Mouse (Mus musculus): ENCODE data around the gene Ppp1r27. TPM values are rescaled to one million over a fixed set of nuclear protein-coding genes. Genes with fewer than 3 reads are reported as not detected.

Ppp1r27 gene
- polyA plus RNA-seq, 1 experiment from 2014 or later = 1.2 TPM

DNA sequence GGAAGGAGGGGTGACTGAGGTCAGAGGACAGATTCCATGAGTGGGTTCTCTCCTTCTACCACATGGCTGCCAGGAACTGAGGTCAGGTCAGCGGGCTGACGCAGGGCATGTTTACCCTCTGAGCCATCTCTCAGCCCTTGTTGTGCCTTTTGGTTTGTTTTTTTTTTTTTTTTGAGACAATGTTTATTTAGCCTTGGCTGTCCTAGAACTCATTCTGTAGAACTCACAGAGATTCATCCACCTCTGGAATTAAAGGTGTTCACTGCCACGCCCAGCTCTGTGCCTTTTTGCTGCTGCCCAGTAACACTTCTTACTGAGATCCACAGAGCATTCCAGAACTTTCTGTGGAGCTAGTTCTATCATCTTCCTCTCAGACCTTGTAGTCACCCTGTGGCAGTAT, 45.3 kb downstream of the Ppp1r27 start:
- WGBS (ENCODE audit: insufficient replicate concordance) = 66% methylated on average over 3 of the region's 3 CpGs
- ATAC-seq (ENCODE audit: low read depth) = peak; percentile 40; the same call in 1 of the 2 replicates

DNA sequence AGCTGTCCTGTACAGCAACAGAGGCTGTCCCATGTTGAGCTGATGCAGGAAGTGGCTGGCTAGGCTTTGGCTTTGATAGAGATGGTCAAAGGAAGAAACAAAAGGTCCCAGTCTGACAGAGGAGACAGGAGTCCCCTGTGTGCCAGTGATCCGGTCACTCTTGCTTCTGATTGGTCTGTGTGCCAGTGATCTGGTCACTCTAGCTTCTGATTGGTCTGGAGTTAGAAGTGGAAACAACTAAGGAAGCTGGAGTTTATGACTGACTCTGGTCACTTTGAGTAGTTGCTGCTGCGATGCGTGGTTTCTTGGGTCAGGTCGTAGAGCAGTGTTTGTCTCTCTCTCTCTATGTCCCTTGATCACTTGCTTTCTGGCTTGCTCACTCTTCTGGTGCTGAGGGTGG, 49.2 kb downstream of the Ppp1r27 start:
- WGBS (ENCODE audit: insufficient replicate concordance) = 60% methylated on average over 4 of the region's 4 CpGs
- no peak for ATAC-seq (ENCODE audit: low read depth)
- Histone ChIP-seq H3K4me2 (ENCODE audit: low read depth, low read length) (no peak overlapping the region), H3K36me3 (ENCODE audit: control insufficient read depth, insufficient read depth) (peaks cover 6% of the 10 kb centered on the region), H3K27ac (ENCODE audit: low read length) (no peak overlapping the region), H3K4me1 (ENCODE audit: control insufficient read depth, low read depth, low read length) (peaks cover 5% of the 10 kb centered on the region), H3K27me3 (ENCODE audit: control insufficient read depth, insufficient read depth, low read depth, low read length) (no peaks in the 10 kb centered on the region), H3K9ac (ENCODE audit: low read depth, low read length) (no peak overlapping the region), H3K9me3 (replicated peaks; ENCODE audit: control insufficient read depth, low read length) (no peaks in the 10 kb centered on the region), H3K4me3 (ENCODE audit: low read depth, low read length) (no peak overlapping the region)

More for the DNA sequence above, 45.3 kb downstream of the Ppp1r27 start:
- H3K4me2 ChIP-seq (ENCODE audit: low read depth, low read length) = no peak overlapping the region
- no peaks in the 10 kb centered on the region for H3K36me3 ChIP-seq (ENCODE audit: control insufficient read depth, insufficient read depth)
- no peaks in the 10 kb centered on the region for H3K27me3 ChIP-seq (ENCODE audit: control insufficient read depth, insufficient read depth, low read depth, low read length)
- H3K27ac ChIP-seq (ENCODE audit: low read length) = no peak overlapping the region
- no peak overlapping the region for H3K4me3 ChIP-seq (ENCODE audit: low read depth, low read length)
- no peaks in the 10 kb centered on the region for H3K9me3 ChIP-seq (replicated peaks; ENCODE audit: control insufficient read depth, low read length)
- peaks cover 12% of the 10 kb centered on the region for H3K4me1 ChIP-seq (ENCODE audit: control insufficient read depth, low read depth, low read length)
- H3K9ac ChIP-seq (ENCODE audit: low read depth, low read length) = no peak overlapping the region

DNA sequence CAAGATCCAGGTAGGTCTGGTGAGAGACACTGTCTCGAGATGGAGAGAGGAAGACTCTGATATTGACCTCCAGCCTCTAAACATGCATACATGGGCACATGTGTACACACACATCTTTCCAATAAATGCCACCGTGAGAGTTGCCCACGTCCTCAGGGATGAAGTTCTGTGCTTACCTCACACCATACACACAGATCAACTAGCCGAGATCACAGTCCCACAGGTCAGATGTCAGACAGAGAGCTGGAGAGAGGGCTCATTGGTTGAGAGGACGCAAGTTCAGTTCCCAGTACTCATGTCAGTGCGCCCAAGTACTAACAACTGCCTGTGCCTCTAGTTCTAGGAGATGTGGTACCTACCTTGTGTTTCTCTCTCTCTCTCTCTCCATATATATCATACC, 49.9 kb downstream of the Ppp1r27 start:
- ATAC-seq (ENCODE audit: low read depth) = no peak
- no peaks in the 10 kb centered on the region for H3K27me3 ChIP-seq (ENCODE audit: control insufficient read depth, insufficient read depth, low read depth, low read length)

DNA sequence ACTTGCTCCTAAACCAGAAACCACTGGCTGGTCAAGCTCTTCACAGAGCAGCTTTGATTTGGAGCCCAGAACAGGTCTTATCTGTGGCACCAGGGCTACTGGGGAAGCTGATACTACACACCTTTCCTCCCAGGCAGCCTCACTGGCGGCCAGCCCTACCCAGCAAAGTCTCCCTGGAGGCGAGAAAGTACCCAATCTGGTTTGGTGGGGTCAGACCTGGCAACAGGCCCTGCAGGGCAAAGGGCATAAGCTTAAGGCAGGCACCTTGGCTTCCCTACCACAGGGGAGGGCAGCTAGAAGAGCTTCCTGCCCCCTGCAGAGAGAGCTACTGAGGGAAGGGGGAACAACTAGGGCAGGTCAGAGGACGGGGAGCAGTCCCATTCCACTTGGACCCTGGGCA, 50.6 kb downstream of the Ppp1r27 start:
- Histone ChIP-seq H3K4me2 (ENCODE audit: low read depth, low read length) (no peak overlapping the region), H3K4me3 (ENCODE audit: low read depth, low read length) (no peak overlapping the region), H3K36me3 (ENCODE audit: control insufficient read depth, insufficient read depth) (peaks cover 13% of the 10 kb centered on the region), H3K27ac (ENCODE audit: low read length) (no peak overlapping the region), H3K9me3 (replicated peaks; ENCODE audit: control insufficient read depth, low read length) (no peaks in the 10 kb centered on the region), H3K9ac (ENCODE audit: low read depth, low read length) (no peak overlapping the region), H3K4me1 (ENCODE audit: control insufficient read depth, low read depth, low read length) (peaks cover 5% of the 10 kb centered on the region), H3K27me3 (ENCODE audit: control insufficient read depth, insufficient read depth, low read depth, low read length) (no peaks in the 10 kb centered on the region)
- WGBS (ENCODE audit: insufficient replicate concordance) = 18% methylated on average over 3 of the region's 3 CpGs
- ATAC-seq (ENCODE audit: low read depth) = peak; percentile 12; the same call in 1 of the 2 replicates

More for the DNA sequence above, 49.9 kb downstream of the Ppp1r27 start:
- Histone ChIP-seq H3K27ac (ENCODE audit: low read length) (no peak overlapping the region), H3K9me3 (replicated peaks; ENCODE audit: control insufficient read depth, low read length) (no peaks in the 10 kb centered on the region), H3K36me3 (ENCODE audit: control insufficient read depth, insufficient read depth) (peaks cover 9% of the 10 kb centered on the region), H3K4me2 (ENCODE audit: low read depth, low read length) (no peak overlapping the region), H3K4me3 (ENCODE audit: low read depth, low read length) (no peak overlapping the region), H3K4me1 (ENCODE audit: control insufficient read depth, low read depth, low read length) (peaks cover 5% of the 10 kb centered on the region), H3K9ac (ENCODE audit: low read depth, low read length) (no peak overlapping the region)
- 46% methylated on average over 6 of the region's 6 CpGs for WGBS (ENCODE audit: insufficient replicate concordance)

Other genes starting within 250 kb of the Ppp1r27 start
- 531 and 545 TPM in 2 replicates for gene Actg1, start 202.6 kb downstream of the Ppp1r27 start, polyA plus RNA-seq (2015; fragmentation: Nextera tagmentation; extraction: Ambion mirVana)
- gene Fscn2, start 189.6 kb downstream of the Ppp1r27 start, polyA plus RNA-seq (2015; fragmentation: Nextera tagmentation; extraction: Ambion mirVana) = not detected in 2 replicates
- 6.0 and 6.5 TPM in 2 replicates for gene Faap100, start 172.4 kb downstream of the Ppp1r27 start, polyA plus RNA-seq (2015; fragmentation: Nextera tagmentation; extraction: Ambion mirVana)
- 18.5 and 19.0 TPM in 2 replicates for gene Nploc4, start 113.4 kb downstream of the Ppp1r27 start, polyA plus RNA-seq (2015; fragmentation: Nextera tagmentation; extraction: Ambion mirVana)
- not detected in 2 replicates for gene Tspan10, start 108.5 kb downstream of the Ppp1r27 start, polyA plus RNA-seq (2015; fragmentation: Nextera tagmentation; extraction: Ambion mirVana)
- gene Pde6g, start 97.6 kb downstream of the Ppp1r27 start, polyA plus RNA-seq (2015; fragmentation: Nextera tagmentation; extraction: Ambion mirVana) = 0.09 and 0.13 TPM in 2 replicates
- 9.1 and 9.3 TPM in 2 replicates for gene Oxld1, start 93.1 kb downstream of the Ppp1r27 start, polyA plus RNA-seq (2015; fragmentation: Nextera tagmentation; extraction: Ambion mirVana)
- gene Ccdc137, start 93.0 kb downstream of the Ppp1r27 start, polyA plus RNA-seq (2015; fragmentation: Nextera tagmentation; extraction: Ambion mirVana) = 15.0 and 15.2 TPM in 2 replicates
- 12.4 and 12.5 TPM in 2 replicates for gene Arl16, start 83.5 kb downstream of the Ppp1r27 start, polyA plus RNA-seq (2015; fragmentation: Nextera tagmentation; extraction: Ambion mirVana)
- 81.5 and 83.1 TPM in 2 replicates for gene Mrpl12, start 66.5 kb downstream of the Ppp1r27 start, polyA plus RNA-seq (2015; fragmentation: Nextera tagmentation; extraction: Ambion mirVana)
- 37.0 and 38.9 TPM in 2 replicates for gene Slc25a10, start 59.3 kb downstream of the Ppp1r27 start, polyA plus RNA-seq (2015; fragmentation: Nextera tagmentation; extraction: Ambion mirVana)
- gene Gcgr, start 20.4 kb downstream of the Ppp1r27 start, polyA plus RNA-seq (2015; fragmentation: Nextera tagmentation; extraction: Ambion mirVana) = 18.7 and 20.7 TPM in 2 replicates
- 38.5 and 39.1 TPM in 2 replicates for gene Mcrip1, start 1.4 kb downstream of the Ppp1r27 start, polyA plus RNA-seq (2015; fragmentation: Nextera tagmentation; extraction: Ambion mirVana)
- 793 and 897 TPM in 2 replicates for gene P4hb, start 22.1 kb upstream of the Ppp1r27 start, polyA plus RNA-seq (2015; fragmentation: Nextera tagmentation; extraction: Ambion mirVana)
- gene Arhgdia, start 30.5 kb upstream of the Ppp1r27 start, polyA plus RNA-seq (2015; fragmentation: Nextera tagmentation; extraction: Ambion mirVana) = 201 and 205 TPM in 2 replicates
- gene Alyref, start 47.2 kb upstream of the Ppp1r27 start, polyA plus RNA-seq (2015; fragmentation: Nextera tagmentation; extraction: Ambion mirVana) = 52.4 and 87.2 TPM in 2 replicates
- gene Anapc11, start 47.3 kb upstream of the Ppp1r27 start, polyA plus RNA-seq (2015; fragmentation: Nextera tagmentation; extraction: Ambion mirVana) = 66.8 and 67.8 TPM in 2 replicates
- 16.2 and 16.4 TPM in 2 replicates for gene Npb, start 57.3 kb upstream of the Ppp1r27 start, polyA plus RNA-seq (2015; fragmentation: Nextera tagmentation; extraction: Ambion mirVana)
- 158 and 184 TPM in 2 replicates for gene Pcyt2, start 66.8 kb upstream of the Ppp1r27 start, polyA plus RNA-seq (2015; fragmentation: Nextera tagmentation; extraction: Ambion mirVana)
- 27.3 and 28.0 TPM in 2 replicates for gene Sirt7, start 74.1 kb upstream of the Ppp1r27 start, polyA plus RNA-seq (2015; fragmentation: Nextera tagmentation; extraction: Ambion mirVana)
- gene Mafg, start 82.5 kb upstream of the Ppp1r27 start, polyA plus RNA-seq (2015; fragmentation: Nextera tagmentation; extraction: Ambion mirVana) = 29.4 and 30.9 TPM in 2 replicates
- gene Pycr1, start 92.6 kb upstream of the Ppp1r27 start, polyA plus RNA-seq (2015; fragmentation: Nextera tagmentation; extraction: Ambion mirVana) = 4.8 and 5.1 TPM in 2 replicates
- gene Myadml2, start 97.0 kb upstream of the Ppp1r27 start, polyA plus RNA-seq (2015; fragmentation: Nextera tagmentation; extraction: Ambion mirVana) = 0.58 and 0.61 TPM in 2 replicates
- 0.15 and 0.20 TPM in 2 replicates for gene Notum, start 110.0 kb upstream of the Ppp1r27 start, polyA plus RNA-seq (2015; fragmentation: Nextera tagmentation; extraction: Ambion mirVana)
- gene Aspscr1, start 121.8 kb upstream of the Ppp1r27 start, polyA plus RNA-seq (2015; fragmentation: Nextera tagmentation; extraction: Ambion mirVana) = 44.6 and 44.7 TPM in 2 replicates
- 78.1 and 87.1 TPM in 2 replicates for gene Cenpx, start 162.6 kb upstream of the Ppp1r27 start, polyA plus RNA-seq (2015; fragmentation: Nextera tagmentation; extraction: Ambion mirVana)
- 9.0 and 9.7 TPM in 2 replicates for gene Lrrc45, start 162.8 kb upstream of the Ppp1r27 start, polyA plus RNA-seq (2015; fragmentation: Nextera tagmentation; extraction: Ambion mirVana)
- 0.77 and 0.80 TPM in 2 replicates for gene Rac3, start 170.3 kb upstream of the Ppp1r27 start, polyA plus RNA-seq (2015; fragmentation: Nextera tagmentation; extraction: Ambion mirVana)
- gene Dcxr, start 176.1 kb upstream of the Ppp1r27 start, polyA plus RNA-seq (2015; fragmentation: Nextera tagmentation; extraction: Ambion mirVana) = 23.4 and 27.9 TPM in 2 replicates
- gene Cbr2, start 181.0 kb upstream of the Ppp1r27 start, polyA plus RNA-seq (2015; fragmentation: Nextera tagmentation; extraction: Ambion mirVana) = 0.31 TPM in 1 of 2 replicates, not detected in the other
- gene Hmga1b, start 211.7 kb upstream of the Ppp1r27 start, polyA plus RNA-seq (2015; fragmentation: Nextera tagmentation; extraction: Ambion mirVana) = 1.5 and 1.6 TPM in 2 replicates
- 8.6 and 11.5 TPM in 2 replicates for gene Rfng, start 233.1 kb upstream of the Ppp1r27 start, polyA plus RNA-seq (2015; fragmentation: Nextera tagmentation; extraction: Ambion mirVana)
- 61.6 and 64.7 TPM in 2 replicates for gene Gps1, start 233.1 kb upstream of the Ppp1r27 start, polyA plus RNA-seq (2015; fragmentation: Nextera tagmentation; extraction: Ambion mirVana)
- 51.4 and 51.6 TPM in 2 replicates for gene Dus1l, start 245.3 kb upstream of the Ppp1r27 start, polyA plus RNA-seq (2015; fragmentation: Nextera tagmentation; extraction: Ambion mirVana)

Measured in liver, embryonic 16.5 days (tissue).